Mouse (Mus musculus): ENCODE data around the gene Urah. TPM values are rescaled to one million over a fixed set of nuclear protein-coding genes. Genes with fewer than 3 reads are reported as not detected.

The Urah gene
- total RNA-seq, 2 experiments from 2014 or later, result not detected

GRCm38 (mm10) chr7:140874224-140874623, 39.4 kb downstream of the Urah start:
- peak; percentile 83 for ATAC-seq (replicated peaks; ENCODE audit: poor library complexity)

DNA sequence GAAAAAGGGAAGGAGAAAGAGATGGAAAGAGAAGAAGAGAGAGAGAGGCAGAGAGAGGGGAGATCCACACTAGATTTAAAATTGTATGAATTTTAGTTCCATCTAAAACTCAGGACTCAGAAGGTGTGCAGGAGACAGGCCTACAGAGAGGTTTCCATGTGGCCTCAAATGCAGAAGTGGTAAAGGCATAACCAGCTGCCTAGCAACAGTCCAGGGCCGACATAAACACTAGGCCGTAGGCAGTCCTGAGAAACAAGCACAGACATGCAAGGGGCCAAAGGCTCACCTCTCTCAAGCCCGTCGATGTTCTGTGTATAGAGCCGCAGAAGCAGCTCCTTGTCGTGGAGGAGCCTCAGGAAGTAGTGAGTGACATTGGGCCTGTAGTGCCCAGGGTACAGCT, 42.5 kb downstream of the Urah start:
- ATAC-seq (replicated peaks; ENCODE audit: poor library complexity), result peak; percentile 33

- ATAC-seq (replicated peaks; ENCODE audit: poor library complexity), result peak; percentile 30
Observed at GRCm38 (mm10) chr7:140879355-140879754, 44.5 kb downstream of the Urah start.

- no peak for ATAC-seq (replicated peaks; ENCODE audit: poor library complexity)
Observed at GRCm38 (mm10) chr7:140880419-140880818, 45.6 kb downstream of the Urah start.

- no peak for ATAC-seq (replicated peaks; ENCODE audit: poor library complexity)
Observed at GRCm38 (mm10) chr7:140880865-140881515, 46.2 kb downstream of the Urah start.

DNA sequence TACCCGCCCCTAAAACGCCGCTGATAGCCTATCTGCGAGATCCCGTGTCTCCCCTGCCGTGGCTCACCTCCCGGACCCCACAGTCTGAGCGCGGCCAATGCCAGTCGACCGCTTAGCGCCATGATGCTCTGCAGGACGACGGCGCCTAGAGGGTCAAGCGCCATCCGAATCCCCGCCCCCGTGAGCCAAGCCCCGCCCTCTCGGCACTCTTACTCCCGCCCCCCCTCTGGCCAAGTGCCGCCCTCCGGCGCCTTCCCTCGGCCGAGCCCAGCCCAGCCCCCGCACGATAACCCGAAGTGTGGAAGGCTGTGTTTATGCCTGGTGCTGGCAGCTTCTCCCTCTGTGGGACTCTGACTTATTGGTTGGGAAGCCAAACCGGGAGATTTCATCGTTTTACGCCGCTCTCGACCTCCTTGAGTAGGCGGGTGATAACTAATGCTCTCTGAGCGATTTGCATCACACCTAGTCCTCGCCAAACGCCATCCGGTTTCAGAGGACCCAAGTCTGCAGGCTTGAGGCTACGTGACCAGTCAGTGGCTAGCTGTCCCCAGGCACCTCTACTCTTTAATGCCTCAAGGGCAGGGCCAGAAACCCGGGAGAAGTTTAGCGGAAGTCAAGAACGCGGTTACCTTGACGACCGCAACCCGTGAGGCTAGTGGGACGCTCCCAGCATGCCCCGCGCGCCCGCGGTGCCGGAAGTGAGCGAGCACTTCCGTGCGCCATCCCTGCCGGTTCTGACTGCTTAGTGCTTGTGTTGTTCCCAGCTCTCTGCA, 47.1 kb downstream of the Urah start, which contains the start of the genes Psmd13 and Sirt3:
TSS of gene Psmd13 (plus strand) at position 273 of the 773 bp plus-strand sequence.
TSS of gene Sirt3 (minus strand) at position 614 of the 773 bp plus-strand sequence.
- peak; percentile 82 for ATAC-seq (replicated peaks; ENCODE audit: poor library complexity)

DNA sequence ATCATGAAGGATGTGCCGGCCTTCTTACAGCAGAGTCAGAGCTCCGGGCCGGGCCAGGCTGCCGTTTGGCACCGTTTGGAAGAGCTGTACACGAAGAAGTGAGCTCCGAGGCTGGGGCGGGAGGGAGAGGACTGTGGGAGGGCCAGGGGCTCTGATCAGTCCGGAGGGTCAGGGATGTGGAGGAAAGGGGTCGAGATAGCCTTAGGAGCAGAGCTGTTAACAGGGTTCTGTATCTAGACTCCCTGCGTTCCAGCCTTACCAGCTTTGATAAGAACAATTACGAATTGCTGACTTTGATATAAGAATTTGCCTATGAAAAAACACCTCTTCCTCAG, 47.6 kb downstream of the Urah start:
- peak; percentile 1; the same call in 1 of the 2 replicates for ATAC-seq (replicated peaks; ENCODE audit: poor library complexity)

Other genes starting within 250 kb of the Urah start
- gene Olfr46, start 233.7 kb upstream of the Urah start, total RNA-seq (2015), result not detected in 2 replicates
- not detected in 2 replicates for gene Olfr46, start 233.7 kb upstream of the Urah start, total RNA-seq (2017)
- not detected in 2 replicates for gene Olfr61, start 206.0 kb upstream of the Urah start, total RNA-seq (2015)
- not detected in 2 replicates for gene Olfr61, start 206.0 kb upstream of the Urah start, total RNA-seq (2017)
- not detected in 2 replicates for gene Olfr53, start 188.6 kb upstream of the Urah start, total RNA-seq (2015)
- gene Olfr53, start 188.6 kb upstream of the Urah start, total RNA-seq (2017), result not detected in 2 replicates
- not detected in 2 replicates for gene Olfr539, start 175.1 kb upstream of the Urah start, total RNA-seq (2015)
- not detected in 2 replicates for gene Olfr539, start 175.1 kb upstream of the Urah start, total RNA-seq (2017)
- gene Olfr45, start 153.1 kb upstream of the Urah start, total RNA-seq (2015), result not detected in 2 replicates
- 0.10 TPM in 1 of 2 replicates, not detected in the other for gene Olfr45, start 153.1 kb upstream of the Urah start, total RNA-seq (2017)
- not detected in 2 replicates for gene Olfr541, start 137.8 kb upstream of the Urah start, total RNA-seq (2015)
- gene Olfr541, start 137.8 kb upstream of the Urah start, total RNA-seq (2017), result not detected in 2 replicates
- not detected in 2 replicates for gene Cyp2e1, start 71.3 kb upstream of the Urah start, total RNA-seq (2015)
- not detected in 2 replicates for gene Cyp2e1, start 71.3 kb upstream of the Urah start, total RNA-seq (2017)
- 0.20 and 1.4 TPM in 2 replicates for gene Syce1, start 47.2 kb upstream of the Urah start, total RNA-seq (2015)
- 2.7 and 4.4 TPM in 2 replicates for gene Syce1, start 47.2 kb upstream of the Urah start, total RNA-seq (2017)
- gene Zfp941, start 12.8 kb upstream of the Urah start, total RNA-seq (2015), result 0.66 and 1.2 TPM in 2 replicates
- 1.4 and 1.5 TPM in 2 replicates for gene Zfp941, start 12.8 kb upstream of the Urah start, total RNA-seq (2017)
- not detected in 2 replicates for gene Scgb1c1, start 10.5 kb downstream of the Urah start, total RNA-seq (2015)
- not detected in 2 replicates for gene Scgb1c1, start 10.5 kb downstream of the Urah start, total RNA-seq (2017)
- not detected in 2 replicates for gene Odf3, start 12.8 kb downstream of the Urah start, total RNA-seq (2015)
- gene Odf3, start 12.8 kb downstream of the Urah start, total RNA-seq (2017), result not detected in 2 replicates
- 0.35 TPM in 1 of 2 replicates, not detected in the other for gene Gm45785, start 21.3 kb downstream of the Urah start, total RNA-seq (2015)
- gene Gm45785, start 21.3 kb downstream of the Urah start, total RNA-seq (2017), result not detected in 2 replicates
- 26.0 and 38.2 TPM in 2 replicates for gene Ric8a, start 21.9 kb downstream of the Urah start, total RNA-seq (2015)
- 24.4 and 27.3 TPM in 2 replicates for gene Ric8a, start 21.9 kb downstream of the Urah start, total RNA-seq (2017)
- 9.9 and 12.3 TPM in 2 replicates for gene Bet1l, start 22.6 kb downstream of the Urah start, total RNA-seq (2015)
- 21.8 and 24.6 TPM in 2 replicates for gene Bet1l, start 22.6 kb downstream of the Urah start, total RNA-seq (2017)
- 85.9 and 103 TPM in 2 replicates for gene Psmd13, start 47.0 kb downstream of the Urah start, total RNA-seq (2015)
- 197 and 208 TPM in 2 replicates for gene Psmd13, start 47.0 kb downstream of the Urah start, total RNA-seq (2017)
- 22.9 and 23.0 TPM in 2 replicates for gene Sirt3, start 47.3 kb downstream of the Urah start, total RNA-seq (2015)
- gene Sirt3, start 47.3 kb downstream of the Urah start, total RNA-seq (2017), result 30.0 and 31.9 TPM in 2 replicates
- not detected in 2 replicates for gene Cox8b, start 65.4 kb downstream of the Urah start, total RNA-seq (2015)
- gene Cox8b, start 65.4 kb downstream of the Urah start, total RNA-seq (2017), result not detected in 2 replicates
- not detected in 2 replicates for gene Nlrp6, start 85.9 kb downstream of the Urah start, total RNA-seq (2015)
- gene Nlrp6, start 85.9 kb downstream of the Urah start, total RNA-seq (2017), result not detected in 2 replicates
- 5.1 and 7.3 TPM in 2 replicates for gene Pgghg, start 106.4 kb downstream of the Urah start, total RNA-seq (2015)
- 8.2 and 9.0 TPM in 2 replicates for gene Pgghg, start 106.4 kb downstream of the Urah start, total RNA-seq (2017)
- gene Ifitm5, start 115.3 kb downstream of the Urah start, total RNA-seq (2015), result 0.83 and 1.1 TPM in 2 replicates
- gene Ifitm5, start 115.3 kb downstream of the Urah start, total RNA-seq (2017), result not detected in 2 replicates
- not detected in 2 replicates for gene Gm45717, start 120.9 kb downstream of the Urah start, total RNA-seq (2015)
- gene Gm45717, start 120.9 kb downstream of the Urah start, total RNA-seq (2017), result 1.1 TPM in 1 of 2 replicates, not detected in the other
- gene Ifitm2, start 121.0 kb downstream of the Urah start, total RNA-seq (2015), result 577 and 637 TPM in 2 replicates
- gene Ifitm2, start 121.0 kb downstream of the Urah start, total RNA-seq (2017), result 287 and 322 TPM in 2 replicates
- gene Ifitm1, start 132.2 kb downstream of the Urah start, total RNA-seq (2015), result 57.8 and 89.8 TPM in 2 replicates
- 33.7 and 37.5 TPM in 2 replicates for gene Ifitm1, start 132.2 kb downstream of the Urah start, total RNA-seq (2017)
- 147 and 203 TPM in 2 replicates for gene Ifitm3, start 175.8 kb downstream of the Urah start, total RNA-seq (2015)
- gene Ifitm3, start 175.8 kb downstream of the Urah start, total RNA-seq (2017), result 49.4 and 56.2 TPM in 2 replicates
- 81.7 and 90.1 TPM in 2 replicates for gene Ifitm6, start 182.9 kb downstream of the Urah start, total RNA-seq (2015)
- gene Ifitm6, start 182.9 kb downstream of the Urah start, total RNA-seq (2017), result 37.7 and 55.9 TPM in 2 replicates
- not detected in 2 replicates for gene Gm17387, start 194.1 kb downstream of the Urah start, total RNA-seq (2015)
- gene Gm17387, start 194.1 kb downstream of the Urah start, total RNA-seq (2017), result not detected in 2 replicates
- 0.84 and 1.3 TPM in 2 replicates for gene B4galnt4, start 226.1 kb downstream of the Urah start, total RNA-seq (2015)
- 1.5 and 2.8 TPM in 2 replicates for gene B4galnt4, start 226.1 kb downstream of the Urah start, total RNA-seq (2017)
- 1.0 and 2.2 TPM in 2 replicates for gene Pkp3, start 243.2 kb downstream of the Urah start, total RNA-seq (2015)
- gene Pkp3, start 243.2 kb downstream of the Urah start, total RNA-seq (2017), result 0.10 and 1.1 TPM in 2 replicates